Mouse (Mus musculus): ENCODE data around the gene Olfr906. TPM values are rescaled to one million over a fixed set of nuclear protein-coding genes. Genes with fewer than 3 reads are reported as not detected.

Olfr906 gene
- polyA plus RNA-seq (2017; shearing (Covaris generic)) = not detected

GRCm38 (mm10) chr9:38486785-38487184, at the start of gene Olfr906:
Gene Olfr906 (plus strand): TSS chr9:38487085.

GRCm38 (mm10) chr9:38447352-38447751, 39.5 kb upstream of the Olfr906 start, which contains the start of gene Olfr902:
Gene Olfr902 (plus strand): TSS chr9:38447652.

GRCm38 (mm10) chr9:38462844-38463243, 24.0 kb upstream of the Olfr906 start, which contains the start of gene Olfr904:
Gene Olfr904 (plus strand): TSS chr9:38463144.

GRCm38 (mm10) chr9:38470807-38471206, 16.1 kb upstream of the Olfr906 start, which contains the start of gene Olfr905:
Gene Olfr905 (plus strand): TSS chr9:38471107.

GRCm38 (mm10) chr9:38495501-38495900, 8.6 kb downstream of the Olfr906 start, which contains the start of gene Olfr907:
Gene Olfr907 (plus strand): TSS chr9:38495801.

GRCm38 (mm10) chr9:38521280-38521679, 34.4 kb downstream of the Olfr906 start, which contains the start of gene Olfr911-ps1:
Gene Olfr911-ps1 (plus strand): TSS chr9:38521580.

GRCm38 (mm10) chr9:38537549-38537948, 50.7 kb downstream of the Olfr906 start, which contains the start of gene Olfr910:
Gene Olfr910 (plus strand): TSS chr9:38537849.

Other genes starting within 250 kb of the Olfr906 start
- gene Olfr143, start 234.3 kb upstream of the Olfr906 start, polyA plus RNA-seq (2017; shearing (Covaris generic)) = not detected
- not detected for gene Olfr895, start 219.2 kb upstream of the Olfr906 start, polyA plus RNA-seq (2017; shearing (Covaris generic))
- not detected for gene Olfr896-ps1, start 196.0 kb upstream of the Olfr906 start, polyA plus RNA-seq (2017; shearing (Covaris generic))
- gene Olfr25, start 158.0 kb upstream of the Olfr906 start, polyA plus RNA-seq (2017; shearing (Covaris generic)) = 0.07 TPM
- 0.12 TPM for gene Olfr898, start 138.7 kb upstream of the Olfr906 start, polyA plus RNA-seq (2017; shearing (Covaris generic))
- gene Olfr250, start 120.2 kb upstream of the Olfr906 start, polyA plus RNA-seq (2017; shearing (Covaris generic)) = 0.06 TPM
- gene Olfr251, start 110.0 kb upstream of the Olfr906 start, polyA plus RNA-seq (2017; shearing (Covaris generic)) = 0.08 TPM
- 0.14 TPM for gene Olfr147, start 85.4 kb upstream of the Olfr906 start, polyA plus RNA-seq (2017; shearing (Covaris generic))
- not detected for gene Olfr901, start 57.6 kb upstream of the Olfr906 start, polyA plus RNA-seq (2017; shearing (Covaris generic))
- gene Olfr902, start 39.4 kb upstream of the Olfr906 start, polyA plus RNA-seq (2017; shearing (Covaris generic)) = not detected
- 0.07 TPM for gene Olfr904, start 23.9 kb upstream of the Olfr906 start, polyA plus RNA-seq (2017; shearing (Covaris generic))
- 0.14 TPM for gene Olfr905, start 16.0 kb upstream of the Olfr906 start, polyA plus RNA-seq (2017; shearing (Covaris generic))
- not detected for gene Olfr907, start 8.7 kb downstream of the Olfr906 start, polyA plus RNA-seq (2017; shearing (Covaris generic))
- not detected for gene Olfr911-ps1, start 34.5 kb downstream of the Olfr906 start, polyA plus RNA-seq (2017; shearing (Covaris generic))
- gene Olfr910, start 50.8 kb downstream of the Olfr906 start, polyA plus RNA-seq (2017; shearing (Covaris generic)) = not detected
- gene Olfr912, start 93.1 kb downstream of the Olfr906 start, polyA plus RNA-seq (2017; shearing (Covaris generic)) = 0.08 TPM
- gene Olfr913, start 105.7 kb downstream of the Olfr906 start, polyA plus RNA-seq (2017; shearing (Covaris generic)) = not detected
- gene Olfr914, start 118.0 kb downstream of the Olfr906 start, polyA plus RNA-seq (2017; shearing (Covaris generic)) = not detected
- gene Olfr916, start 172.8 kb downstream of the Olfr906 start, polyA plus RNA-seq (2017; shearing (Covaris generic)) = 0.08 TPM
- not detected for gene Olfr917, start 178.8 kb downstream of the Olfr906 start, polyA plus RNA-seq (2017; shearing (Covaris generic))
- not detected for gene Olfr918, start 187.5 kb downstream of the Olfr906 start, polyA plus RNA-seq (2017; shearing (Covaris generic))
- not detected for gene Olfr919, start 216.6 kb downstream of the Olfr906 start, polyA plus RNA-seq (2017; shearing (Covaris generic))
- 40.3 TPM for gene Vwa5a, start 231.2 kb downstream of the Olfr906 start, polyA plus RNA-seq (2017; shearing (Covaris generic))